Mouse (Mus musculus): ENCODE results near the gene Polr2c.

DNA sequence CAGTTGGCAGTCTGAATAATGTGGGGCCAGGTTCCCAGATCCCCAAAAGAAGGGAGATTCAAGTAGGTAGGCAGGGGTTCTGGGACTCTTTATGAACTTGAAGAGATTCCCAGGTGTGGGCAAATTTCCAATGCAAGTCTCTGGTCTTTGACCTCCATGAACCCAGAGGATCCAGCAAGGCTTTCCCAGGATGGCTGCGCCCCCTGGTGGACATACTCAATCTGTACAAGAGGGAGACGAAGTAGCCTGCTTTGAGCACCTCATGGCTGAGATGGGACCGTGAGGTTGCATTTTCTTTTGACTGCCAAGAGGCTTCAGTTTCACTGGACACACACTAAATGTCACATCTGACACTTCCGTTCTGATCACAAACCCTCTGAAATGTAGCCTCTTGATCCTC lies 51.6 kb downstream of the Polr2c start:
- TF ChIP-seq CTCF (IDR thresholded peaks at IDR 0.05; ENCODE audit: borderline replicate concordance, insufficient read depth, low read depth, low read length) (peak; percentile 77), POLR2A (IDR thresholded peaks at IDR 0.05; ENCODE audit: borderline replicate concordance, insufficient read depth, low read length) (no peak)
